Mouse (Mus musculus) intestine, embryonic 16.5 days (tissue): ENCODE results near the gene Pcsk4. TPM values are rescaled to one million over a fixed set of nuclear protein-coding genes. Genes with fewer than 3 reads are reported as not detected.

ENCODE experiments used
- ATAC-seq: fragments of 200-750 bp; cut with Nextera tagmentation; 2 replicates; pipeline ENCODE4 v1.8.0; 2017; ENCODE audit warnings: moderate TSS enrichment, moderate library complexity
- H3K27ac ChIP-seq: fragments of 300-500 bp; sonication (generic); 2 replicates; pipeline ENCODE4 v1.5.1; 2014; ENCODE audit warnings: mild to moderate bottlenecking, low read length
- H3K27me3 ChIP-seq: fragments of 300-500 bp; sonication (generic); replicated peaks from 2 replicates; pipeline ENCODE4 v1.6.1; 2014; ENCODE audit warnings: low read length, control low read depth, mixed read lengths; ENCODE audit not compliant: control insufficient read depth, insufficient read depth
- H3K36me3 ChIP-seq: fragments of 300-500 bp; sonication (generic); 2 replicates; pipeline ENCODE4 v1.6.1; 2014; ENCODE audit warnings: low read length, control low read depth; ENCODE audit not compliant: control insufficient read depth, insufficient read depth
- H3K4me1 ChIP-seq: fragments of 300-500 bp; sonication (generic); 2 replicates; pipeline ENCODE4 v1.6.1; 2014; ENCODE audit warnings: low read length, control low read depth, mixed read lengths; ENCODE audit not compliant: control insufficient read depth, insufficient read depth
- H3K4me2 ChIP-seq: fragments of 300-500 bp; sonication (generic); 2 replicates; pipeline ENCODE4 v1.6.1; 2014; ENCODE audit warnings: low read depth, low read length, control low read depth
- H3K4me3 ChIP-seq: fragments of 300-500 bp; sonication (generic); 2 replicates; pipeline ENCODE4 v1.5.1; 2014; ENCODE audit warnings: mild to moderate bottlenecking, low read length
- H3K9ac ChIP-seq: fragments of 300-500 bp; sonication (generic); 2 replicates; pipeline ENCODE4 v1.6.1; 2014; ENCODE audit warnings: low read depth, low read length
- H3K9me3 ChIP-seq: fragments of 300-500 bp; sonication (generic); 2 replicates; pipeline ENCODE4 v1.6.1; 2016; ENCODE audit warnings: low read length, control low read depth; ENCODE audit not compliant: control insufficient read depth
- WGBS: fragments of 180-500 bp; shearing (Covaris S2); extraction: QIAGEN DNeasy Blood & Tissue Kit; methylation state at CpG from one replicate; pipeline ENCODE4 v1.1.7; 2014; 5-methylcytosine and 5-hydroxymethylcytosine counted together
- polyA plus RNA-seq: library from polyadenylated mRNA; unstranded; fragments of >200 nt; fragmentation: Nextera tagmentation; extraction: Ambion mirVana; gene quantifications from 2 replicates; pipeline ENCODE4 v1.2.1, GENCODE M21; 2015

Gene Pcsk4
- polyA plus RNA-seq, 1 experiment from 2014 or later = 10.8 TPM

- 0 out of 2 replicates have a peak, but pooled peaks have one; percentile 29 for ATAC-seq
- no peaks in the 10 kb centered on the region for H3K36me3 ChIP-seq
- H3K27me3 ChIP-seq = 0 out of 2 replicates have a peak, but pooled peaks cover 4% of the 10 kb centered on the region
- WGBS = 51% methylated on average over 5 of the region's 5 CpGs
- H3K4me2 ChIP-seq = no peak overlapping the region
- peaks cover 4% of the 10 kb centered on the region; the same call in 1 of the 2 replicates for H3K4me1 ChIP-seq
- no peak overlapping the region for H3K9ac ChIP-seq
- H3K9me3 ChIP-seq = no peaks in the 10 kb centered on the region
- H3K27ac ChIP-seq = no peak overlapping the region
- H3K4me3 ChIP-seq = no peak overlapping the region
Observed at GRCm38 (mm10) chr10:80367954-80368353, 38.7 kb upstream of the Pcsk4 start.

GRCm38 (mm10) chr10:80365736-80366135, 36.4 kb upstream of the Pcsk4 start:
- H3K27me3 ChIP-seq = 0 out of 2 replicates have a peak, but pooled peaks cover 4% of the 10 kb centered on the region
- no peak overlapping the region for H3K4me3 ChIP-seq
- 65% methylated on average over 6 of the region's 6 CpGs for WGBS
- no peak overlapping the region for H3K4me2 ChIP-seq
- no peak for ATAC-seq
- no peak overlapping the region for H3K9ac ChIP-seq
- no peaks in the 10 kb centered on the region for H3K4me1 ChIP-seq
- H3K9me3 ChIP-seq = no peaks in the 10 kb centered on the region
- no peak overlapping the region for H3K27ac ChIP-seq
- H3K36me3 ChIP-seq = no peaks in the 10 kb centered on the region

- Histone ChIP-seq H3K27me3 (peaks cover 7% of the 10 kb centered on the region; the same call in 1 of the 2 replicates), H3K4me1 (no peaks in the 10 kb centered on the region), H3K9ac (no peak overlapping the region), H3K4me2 (no peak overlapping the region), H3K36me3 (no peaks in the 10 kb centered on the region), H3K27ac (no peak overlapping the region), H3K4me3 (no peak overlapping the region), H3K9me3 (no peaks in the 10 kb centered on the region)
- ATAC-seq = no peak
- 47% methylated on average over 6 of the region's 6 CpGs for WGBS
Observed at GRCm38 (mm10) chr10:80363734-80364133, 34.4 kb upstream of the Pcsk4 start.

- Histone ChIP-seq H3K27ac (no peak overlapping the region), H3K9me3 (no peaks in the 10 kb centered on the region), H3K36me3 (no peaks in the 10 kb centered on the region), H3K9ac (peak overlapping the region; percentile 58), H3K27me3 (peaks cover 41% of the 10 kb centered on the region), H3K4me1 (peaks cover 14% of the 10 kb centered on the region), H3K4me3 (peak overlapping the region; percentile 37), H3K4me2 (peak overlapping the region; percentile 64)
- peak; percentile 41 for ATAC-seq
- 6% methylated on average over 31 of the region's 31 CpGs for whole genome bisulfite sequencing
Observed at GRCm38 (mm10) chr10:80357994-80358639, 28.8 kb upstream of the Pcsk4 start.

- ATAC-seq = peak; percentile 16; the same call in 1 of the 2 replicates
- Histone ChIP-seq H3K4me1 (peaks cover 14% of the 10 kb centered on the region), H3K9me3 (no peaks in the 10 kb centered on the region), H3K36me3 (no peaks in the 10 kb centered on the region), H3K27me3 (peaks cover 41% of the 10 kb centered on the region), H3K27ac (no peak overlapping the region), H3K4me2 (peak overlapping the region; percentile 64; the same call in 1 of the 2 replicates), H3K9ac (no peak overlapping the region), H3K4me3 (no peak overlapping the region)
- WGBS = 32% methylated on average over 7 of the region's 7 CpGs
Observed at GRCm38 (mm10) chr10:80357336-80357735, 28.0 kb upstream of the Pcsk4 start.

GRCm38 (mm10) chr10:80356737-80357136, 27.4 kb upstream of the Pcsk4 start:
- no peak for ATAC-seq
- no peaks in the 10 kb centered on the region for H3K36me3 ChIP-seq
- H3K27ac ChIP-seq = no peak overlapping the region
- H3K4me2 ChIP-seq = peak overlapping the region; percentile 48
- H3K4me3 ChIP-seq = peak overlapping the region; percentile 38
- no peaks in the 10 kb centered on the region for H3K9me3 ChIP-seq
- peaks cover 14% of the 10 kb centered on the region for H3K4me1 ChIP-seq
- peaks cover 41% of the 10 kb centered on the region for H3K27me3 ChIP-seq
- H3K9ac ChIP-seq = peak overlapping the region; percentile 24; the same call in 1 of the 2 replicates
- WGBS = 1% methylated on average over 34 of the region's 34 CpGs

- 2% methylated on average over 53 of the region's 53 CpGs for WGBS
- Histone ChIP-seq H3K4me1 (peaks cover 14% of the 10 kb centered on the region), H3K27me3 (peaks cover 41% of the 10 kb centered on the region), H3K9me3 (no peaks in the 10 kb centered on the region), H3K27ac (no peak within 1 kb of the TSS), H3K4me2 (peak within 1 kb of the TSS; percentile 48), H3K4me3 (peak within 1 kb of the TSS; percentile 38), H3K9ac (peak within 1 kb of the TSS; percentile 24; the same call in 1 of the 2 replicates), H3K36me3 (no peaks in the 10 kb centered on the region)
- ATAC-seq = no peak
Observed at GRCm38 (mm10) chr10:80356001-80356682, 26.8 kb upstream of the Pcsk4 start, which contains the start of gene Plk5. Gene Plk5, plus strand, starts transcription at chr10:80356459.

GRCm38 (mm10) chr10:80355431-80355830, 26.1 kb upstream of the Pcsk4 start:
- H3K36me3 ChIP-seq = no peaks in the 10 kb centered on the region
- no peak overlapping the region for H3K4me2 ChIP-seq
- no peak overlapping the region for H3K4me3 ChIP-seq
- peaks cover 41% of the 10 kb centered on the region for H3K27me3 ChIP-seq
- no peaks in the 10 kb centered on the region for H3K9me3 ChIP-seq
- H3K27ac ChIP-seq = no peak overlapping the region
- 13% methylated on average over 9 of the region's 9 CpGs for WGBS
- H3K9ac ChIP-seq = no peak overlapping the region
- ATAC-seq = no peak
- H3K4me1 ChIP-seq = peaks cover 14% of the 10 kb centered on the region

GRCm38 (mm10) chr10:80352727-80353126, 23.4 kb upstream of the Pcsk4 start:
- no peak overlapping the region for H3K9ac ChIP-seq
- H3K27me3 ChIP-seq = peaks cover 32% of the 10 kb centered on the region
- peaks cover 24% of the 10 kb centered on the region for H3K4me1 ChIP-seq
- H3K27ac ChIP-seq = no peak overlapping the region
- no peaks in the 10 kb centered on the region for H3K36me3 ChIP-seq
- no peak overlapping the region for H3K4me3 ChIP-seq
- 69% methylated on average over 8 of the region's 8 CpGs for WGBS
- H3K9me3 ChIP-seq = no peaks in the 10 kb centered on the region
- H3K4me2 ChIP-seq = no peak overlapping the region
- ATAC-seq = no peak
